Mouse (Mus musculus) heart, adult 11 months (tissue): ENCODE results near the gene Car15.
A peak's percentile ranks its signal among the peaks of the same experiment; 100 is the strongest.

ENCODE experiments used
- DNase-seq: peaks from one replicate; pipeline ENCODE4 v3.0.0; 2022

Car15 gene

DNA sequence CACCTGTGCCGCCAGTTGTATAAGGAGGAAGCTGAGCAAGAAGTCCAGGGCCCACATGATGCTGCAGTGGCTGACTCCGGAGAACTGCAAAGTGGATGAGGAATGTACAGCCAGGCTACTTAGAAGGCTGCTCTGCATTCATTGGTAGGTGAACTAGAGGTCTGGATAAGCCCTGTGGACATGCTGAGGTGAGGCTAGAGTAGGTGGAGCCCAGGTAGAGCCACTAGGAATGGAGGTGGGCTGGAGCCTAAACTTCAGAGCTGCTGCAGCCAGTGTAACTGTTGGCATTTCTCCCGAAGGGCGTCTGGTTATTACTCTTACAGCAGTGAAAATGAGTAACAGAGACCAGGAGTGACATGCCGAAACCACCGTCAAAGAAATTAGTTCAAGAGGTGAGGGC is at the start of gene Car15:
Car15 (minus strand) TSS at position 314 of the 400 bp plus-strand sequence.
- DNase-seq, result no peak

DNA sequence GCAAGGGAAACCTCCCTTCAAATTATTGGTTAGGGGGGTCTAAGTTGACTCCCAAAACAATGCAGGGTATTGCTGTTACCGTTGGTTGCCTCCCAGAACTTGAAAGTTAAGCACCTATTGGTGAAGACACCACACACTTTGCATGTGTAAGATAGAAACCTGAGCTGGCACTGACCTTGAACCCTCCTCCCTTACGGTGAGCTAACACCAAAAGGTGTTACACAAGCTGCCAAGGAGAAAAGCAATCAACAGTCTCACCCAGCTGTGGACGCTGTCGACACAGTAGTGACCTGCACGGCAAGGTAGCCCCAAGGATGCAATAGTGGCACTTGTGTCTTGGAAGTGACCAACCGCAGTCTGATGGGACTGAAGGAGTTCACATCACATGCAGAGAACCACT is 46.0 kb upstream of the Car15 start:
- DNase-seq, result peak; percentile 61

- peak; percentile 70 for DNase-seq
Observed at GRCm38 (mm10) chr16:17882196-17882595, 44.0 kb upstream of the Car15 start.

DNA sequence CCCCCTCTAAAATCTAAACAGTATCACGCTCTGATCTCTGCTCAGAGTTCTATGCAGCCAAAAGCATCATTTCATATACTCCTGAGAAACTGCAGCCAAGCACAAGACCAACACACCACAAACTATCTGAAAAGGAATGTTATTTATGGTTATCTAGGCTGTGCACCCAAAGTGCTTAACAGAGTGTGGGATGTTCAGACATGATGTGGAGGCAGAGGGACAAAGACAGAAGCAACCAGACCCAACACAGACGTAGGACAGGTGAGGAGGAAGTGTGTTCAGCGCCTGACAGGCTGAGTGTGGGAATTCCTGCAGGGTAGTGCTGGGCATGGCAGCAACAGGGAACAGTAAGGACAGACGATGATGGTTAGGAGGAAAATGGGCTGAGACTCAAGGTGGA is 41.4 kb upstream of the Car15 start:
- peak; percentile 41 for DNase-seq

DNA sequence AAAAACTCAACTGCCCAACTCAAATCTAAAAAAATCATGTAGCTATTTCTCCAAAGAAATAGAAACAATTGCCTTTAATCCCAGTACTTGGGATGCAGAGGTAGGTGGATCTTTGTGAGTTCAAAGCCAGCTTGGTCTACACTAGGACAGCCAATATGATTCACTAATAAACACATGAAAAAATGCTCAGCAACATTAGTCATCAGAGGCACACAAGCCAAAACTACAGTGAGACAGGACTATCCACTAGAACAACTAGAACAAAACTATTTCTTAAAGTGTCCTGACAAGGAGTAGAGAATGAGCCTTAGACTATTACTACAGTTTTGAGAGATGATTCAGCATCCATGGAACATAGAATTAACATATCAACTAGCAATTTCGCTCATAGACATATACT is 37.9 kb upstream of the Car15 start:
- DNase-seq, result no peak

DNA sequence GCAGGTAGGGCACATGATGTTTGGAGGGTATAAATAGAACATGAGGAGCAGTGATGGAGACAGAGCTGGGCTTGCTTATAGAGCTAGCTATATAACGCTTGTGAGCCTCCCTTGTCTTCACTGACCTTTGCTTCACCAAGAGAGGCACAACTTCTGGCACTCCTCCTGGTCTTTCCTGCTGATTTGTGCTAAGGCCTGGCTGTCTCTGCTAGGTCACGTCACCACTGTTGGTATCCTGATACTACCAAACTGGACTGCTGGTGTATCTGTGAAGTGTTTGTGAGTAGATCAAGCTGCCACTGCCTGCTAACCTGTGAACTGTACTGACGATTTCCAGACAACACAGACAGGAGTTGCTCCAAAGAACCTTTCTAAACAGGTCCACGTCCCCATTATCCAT is 37.0 kb upstream of the Car15 start:
- peak; percentile 90 for DNase-seq

DNA sequence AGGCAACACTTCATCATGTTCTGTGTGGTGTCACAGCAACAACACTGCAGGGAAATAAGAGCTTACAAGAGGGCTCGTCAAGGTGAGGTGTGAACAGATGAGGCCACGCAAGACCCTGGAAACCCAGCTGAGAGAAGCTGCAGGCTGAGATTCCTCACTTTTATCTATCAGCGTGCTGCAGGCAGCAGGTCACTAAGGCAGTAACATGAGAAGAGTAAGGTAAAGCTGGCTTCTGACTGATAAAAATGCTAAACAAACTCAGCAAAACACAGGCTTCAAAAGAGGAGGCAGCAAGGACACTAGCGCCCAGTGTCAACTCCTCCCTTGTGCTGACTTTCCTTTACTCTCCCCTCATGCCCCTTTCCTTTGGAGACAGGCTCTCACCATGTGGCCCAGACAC is 34.8 kb upstream of the Car15 start:
- no peak for DNase-seq

DNA sequence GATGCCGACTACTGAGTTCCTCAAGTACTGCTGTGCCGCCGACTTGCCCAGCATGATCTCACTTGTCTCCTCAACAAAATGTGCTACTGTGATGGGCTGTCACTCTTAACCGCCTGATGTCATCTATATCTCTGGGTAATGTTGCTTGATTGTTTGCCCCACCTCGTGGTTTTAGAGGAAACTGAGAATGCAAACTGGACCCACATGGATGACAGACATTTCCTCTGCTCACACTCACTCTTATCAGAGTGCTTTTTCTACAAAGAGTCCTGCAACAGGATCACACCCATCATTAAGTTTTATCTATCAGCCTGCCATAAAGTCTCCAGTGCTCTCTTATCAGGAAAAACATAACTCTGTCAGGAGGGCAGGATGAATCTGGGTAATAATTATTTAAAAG is 33.1 kb upstream of the Car15 start:
- peak; percentile 66 for DNase-seq

DNA sequence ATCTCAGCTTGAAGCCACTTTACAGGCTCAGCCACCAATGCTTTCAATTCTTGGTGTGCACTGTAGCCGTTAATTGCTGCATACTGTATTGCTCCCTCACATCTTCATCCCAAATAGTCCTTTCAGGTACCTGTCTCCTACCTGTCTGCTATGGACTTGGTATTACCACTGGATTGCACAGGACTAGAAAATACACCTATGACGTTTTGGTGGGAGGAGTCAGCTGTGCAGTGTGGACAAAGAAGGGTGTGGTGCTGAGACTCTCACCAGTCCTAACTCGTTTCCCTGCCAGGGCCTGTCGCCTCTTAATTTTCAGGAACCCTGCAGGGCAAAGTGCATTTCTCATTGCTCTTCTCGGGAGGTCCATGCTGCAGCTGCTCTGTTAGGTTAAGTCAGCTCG is 27.6 kb upstream of the Car15 start:
- DNase-seq, result peak; percentile 72

DNA sequence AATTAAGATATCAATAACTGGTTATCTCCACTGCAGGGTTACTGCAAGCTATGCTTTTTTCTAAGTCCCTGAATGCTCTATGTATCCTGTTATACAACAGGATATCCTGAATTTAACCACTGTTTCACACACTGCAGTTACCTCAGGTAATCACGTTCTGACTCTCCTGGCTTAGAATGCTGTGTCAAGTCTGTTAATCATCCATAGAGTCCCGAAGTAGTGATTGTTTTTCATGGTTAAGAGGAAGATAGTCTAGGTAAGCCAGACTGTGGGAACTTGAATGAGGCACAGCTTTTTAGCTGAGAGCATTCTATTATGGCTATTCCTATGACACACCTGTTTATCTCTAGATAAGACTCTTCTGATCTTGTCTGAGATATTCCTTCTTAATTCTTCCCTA is 27.1 kb upstream of the Car15 start:
- DNase-seq, result peak; percentile 4

DNA sequence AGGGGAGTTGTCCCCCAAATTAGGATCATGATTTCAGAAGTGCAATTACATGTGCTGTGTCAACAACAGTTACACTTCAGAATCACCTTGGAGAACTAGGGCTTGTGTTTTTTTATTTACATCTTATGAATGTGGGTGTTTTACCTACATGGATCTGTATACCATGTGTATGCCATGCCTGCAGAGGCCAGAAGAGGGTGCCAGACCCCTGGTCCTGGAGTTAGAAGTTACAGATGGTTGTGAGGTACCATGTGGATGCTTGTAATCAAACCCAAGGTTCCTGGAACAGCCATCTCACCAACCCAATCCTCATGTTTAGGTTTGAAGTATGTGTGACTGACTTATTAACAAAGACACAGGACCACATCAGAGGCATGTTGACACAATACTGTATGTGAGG is 20.4 kb upstream of the Car15 start:
- no peak for DNase-seq

DNA sequence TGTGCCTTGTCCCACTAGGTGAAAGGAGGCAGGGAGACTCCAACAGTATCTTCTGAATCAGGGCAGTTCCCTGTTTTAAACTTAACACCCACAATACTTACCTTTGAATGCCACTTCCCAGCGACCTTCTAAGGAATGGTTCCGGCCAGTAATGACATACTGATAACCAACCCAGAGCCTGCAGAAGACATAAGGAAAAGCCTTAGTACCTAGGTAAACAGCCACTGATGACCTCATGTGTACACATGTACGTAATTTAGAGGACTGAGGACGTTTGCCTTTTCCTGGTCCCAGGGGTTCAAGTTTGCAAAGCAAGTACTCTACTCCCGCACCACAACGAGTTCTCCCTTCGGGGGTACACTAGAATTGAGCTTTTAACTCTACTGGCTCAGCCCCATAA is 19.0 kb upstream of the Car15 start:
- no peak for DNase-seq

DNA sequence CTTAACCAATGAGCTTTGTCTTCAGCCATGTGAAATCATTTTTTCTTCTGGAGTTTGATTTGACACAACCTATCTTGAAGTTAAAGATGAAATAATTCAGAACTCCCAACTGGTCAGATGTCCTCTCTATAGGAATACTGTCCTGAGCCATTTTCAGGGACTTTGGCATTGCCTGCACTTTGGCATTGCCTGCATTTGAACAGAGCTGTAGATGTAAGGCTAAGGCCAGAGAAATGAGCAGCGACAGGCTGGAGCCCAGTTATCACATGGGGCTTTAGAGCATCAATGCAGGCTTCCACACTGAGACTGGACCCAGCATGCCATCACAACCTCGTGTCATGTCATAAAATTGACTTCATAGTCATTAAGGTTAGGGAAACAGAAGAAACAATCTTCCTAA is 15.1 kb upstream of the Car15 start:
- no peak for DNase-seq

DNA sequence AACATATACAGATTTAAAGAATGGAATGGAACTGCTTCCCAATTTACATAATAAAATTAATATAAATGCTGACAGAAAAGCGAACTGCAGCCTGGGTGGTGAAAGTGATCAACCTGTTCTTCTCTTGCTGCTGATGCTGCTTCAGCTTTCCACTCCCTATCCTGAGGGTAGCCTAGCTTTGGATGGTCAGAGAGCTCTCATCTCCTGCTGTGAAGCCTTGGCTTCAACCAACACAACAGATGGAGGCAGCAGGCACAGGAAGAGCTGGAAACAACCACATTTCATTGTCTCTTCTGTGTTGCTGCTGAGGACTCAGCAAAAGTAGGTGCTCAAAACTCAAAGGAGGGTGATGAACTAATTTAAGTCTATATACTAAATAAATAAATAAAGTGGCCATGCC is 13.7 kb upstream of the Car15 start:
- DNase-seq, result no peak

- no peak for DNase-seq
Observed at GRCm38 (mm10) chr16:17851331-17851730, 13.2 kb upstream of the Car15 start.

- DNase-seq, result no peak
Observed at GRCm38 (mm10) chr16:17849486-17849885, 11.3 kb upstream of the Car15 start.

GRCm38 (mm10) chr16:17848928-17849327 is 10.8 kb upstream of the Car15 start:
- no peak for DNase-seq

- no peak for DNase-seq
Observed at GRCm38 (mm10) chr16:17848431-17848830, 10.3 kb upstream of the Car15 start.

DNA sequence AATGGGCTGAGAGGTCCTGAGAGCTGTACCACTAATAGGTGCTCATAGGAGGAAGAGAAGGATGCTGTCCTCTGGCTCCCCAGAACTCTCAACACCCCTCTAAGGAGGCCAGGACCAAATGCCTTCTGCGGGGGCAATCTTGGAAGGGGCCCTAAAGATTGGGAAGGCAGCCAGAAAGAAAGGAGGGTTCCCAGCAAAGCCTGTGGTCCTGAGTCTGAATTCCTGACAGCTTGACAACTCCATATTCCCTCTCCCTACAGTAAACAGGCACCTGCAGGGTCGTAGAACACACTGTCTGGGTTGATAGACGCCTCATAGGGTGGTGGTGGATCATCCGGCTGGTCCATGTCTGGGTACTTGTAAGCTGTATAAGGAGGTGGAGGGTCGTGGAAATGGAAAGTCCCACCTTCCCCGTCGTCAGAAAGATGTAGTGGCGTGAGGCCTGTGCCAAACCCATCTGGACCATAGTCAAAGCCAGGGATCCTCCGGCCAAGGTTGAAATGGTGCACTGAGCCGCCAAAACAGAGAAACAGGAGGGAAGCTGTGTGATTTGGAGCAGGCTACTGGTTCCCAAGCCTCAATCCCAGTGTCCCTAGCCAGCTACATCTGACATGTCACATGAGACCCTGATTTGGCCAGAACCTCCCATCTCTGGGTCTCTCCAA is 5.7 kb upstream of the Car15 start:
- no peak for DNase-seq

DNA sequence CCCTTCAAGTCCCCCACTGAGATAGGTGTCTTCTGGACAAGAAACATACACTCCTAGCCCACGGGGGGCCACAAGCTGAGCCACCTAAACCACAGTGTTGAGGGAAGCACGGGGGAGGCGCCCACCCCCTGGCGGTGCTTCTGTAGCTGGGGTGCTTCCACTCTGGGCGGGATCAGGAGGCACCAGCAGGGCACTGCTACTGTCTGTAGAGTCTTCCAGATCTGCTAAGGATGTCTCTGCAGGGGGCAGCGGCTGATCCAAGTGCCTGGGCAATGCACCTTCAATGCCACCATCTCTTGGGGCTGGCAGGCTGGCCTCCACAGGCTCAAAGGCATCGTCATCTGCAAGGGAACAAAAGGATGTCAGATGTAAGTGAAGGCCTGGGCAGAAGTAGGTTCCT is 4.3 kb upstream of the Car15 start:
- DNase-seq, result no peak

- peak; percentile 91 for DNase-seq
Observed at GRCm38 (mm10) chr16:17839976-17840375, 1.8 kb upstream of the Car15 start.

- no peak for DNase-seq
Observed at GRCm38 (mm10) chr16:17835481-17835880, 2.7 kb downstream of the Car15 start.

- DNase-seq, result no peak
Observed at GRCm38 (mm10) chr16:17834543-17834942, 3.6 kb downstream of the Car15 start.

DNA sequence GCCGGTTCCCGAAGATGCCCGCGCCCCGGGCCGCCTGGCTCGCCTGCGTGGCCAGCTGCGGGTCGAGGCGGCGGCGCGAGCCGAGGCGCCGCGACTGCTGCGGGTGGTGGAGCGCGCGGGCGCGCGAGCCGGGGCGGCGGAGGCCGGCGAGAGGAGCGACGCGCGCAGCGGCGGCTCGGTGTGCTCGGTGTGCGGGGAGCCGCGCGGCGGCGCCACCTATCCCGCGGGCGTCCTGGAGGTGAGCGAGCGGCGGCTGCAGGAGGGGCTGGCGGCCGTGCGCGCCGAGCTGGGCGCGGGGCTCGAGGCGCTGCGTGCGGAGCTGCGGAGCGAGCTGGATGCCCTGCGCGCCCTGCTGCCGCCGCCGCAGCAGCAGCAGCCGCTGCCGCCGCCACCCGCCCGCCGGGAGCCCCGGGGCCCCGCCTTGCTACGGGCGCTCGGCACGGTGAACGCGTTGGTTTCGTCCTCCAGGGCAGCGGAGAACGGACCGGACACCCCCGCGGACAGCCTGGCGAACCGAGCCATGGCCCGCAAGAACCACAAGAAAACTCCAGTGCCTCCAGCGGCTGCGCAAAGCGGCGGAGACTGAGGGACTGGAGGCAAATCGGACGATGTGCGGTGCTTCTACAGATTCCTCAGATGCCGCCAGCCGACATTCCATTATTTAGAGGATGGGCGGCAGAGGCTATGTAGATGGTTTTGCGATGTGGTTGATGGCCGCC is 4.3 kb downstream of the Car15 start:
- no peak for DNase-seq

DNA sequence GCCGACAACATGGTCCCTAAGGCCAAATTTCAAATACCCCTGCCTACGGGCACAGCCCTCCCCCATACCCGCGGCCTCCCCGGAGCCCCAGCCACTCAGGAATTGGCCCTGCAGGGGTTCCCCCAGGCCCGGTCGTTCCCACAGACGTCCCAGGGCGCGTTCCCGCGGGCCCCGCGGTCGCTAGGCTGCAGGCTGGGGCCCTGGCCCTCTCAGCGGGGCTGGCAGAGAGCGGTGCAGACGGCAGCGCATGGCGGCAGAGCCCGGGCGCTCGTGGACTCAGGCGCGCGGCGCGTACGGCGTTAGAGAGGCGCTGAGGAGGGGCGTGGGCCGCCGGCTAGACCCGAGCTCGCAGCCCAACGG is 4.9 kb downstream of the Car15 start:
- no peak for DNase-seq
